Mouse (Mus musculus) spleen, postnatal 10 days (tissue): Measurements from ENCODE around the gene Gtsf1.

ENCODE experiments used
- DNase-seq, 2 experiments: peaks; one replicate each; pipeline ENCODE4 v3.0.0; 2021 to 2022; ENCODE audit warnings: low spot score in 2 of 2

Gene Gtsf1

GRCm38 (mm10) chr15:103377752-103378664 lies 52.3 kb downstream of the Gtsf1 start:
- DNase-seq: no peak

GRCm38 (mm10) chr15:103376837-103377269 lies 53.4 kb downstream of the Gtsf1 start:
- no peak for DNase-seq

- no peak for DNase-seq
Measured at GRCm38 (mm10) chr15:103375112-103375800, 55.0 kb downstream of the Gtsf1 start.

- no peak for DNase-seq
Measured at GRCm38 (mm10) chr15:103372461-103372860, 57.8 kb downstream of the Gtsf1 start.

- DNase-seq: no peak
Measured at GRCm38 (mm10) chr15:103371741-103372140, 58.5 kb downstream of the Gtsf1 start.

- no peak for DNase-seq
Measured at GRCm38 (mm10) chr15:103371208-103371607, 59.1 kb downstream of the Gtsf1 start.

- no peak for DNase-seq
Measured at GRCm38 (mm10) chr15:103370462-103370861, 59.8 kb downstream of the Gtsf1 start.

- no peak for DNase-seq
Measured at GRCm38 (mm10) chr15:103369123-103369522, 61.1 kb downstream of the Gtsf1 start.

- DNase-seq: no peak
Measured at GRCm38 (mm10) chr15:103368179-103368940, 61.9 kb downstream of the Gtsf1 start.

GRCm38 (mm10) chr15:103366376-103367149 lies 63.7 kb downstream of the Gtsf1 start, which contains the start of gene Itga5:
TSS of gene Itga5 (minus strand) at chr15:103366763.
- DNase-seq: peak in 1 of 2 experiments; percentile 45

GRCm38 (mm10) chr15:103365471-103366375 lies 64.5 kb downstream of the Gtsf1 start:
- DNase-seq: peak in 1 of 2 experiments; percentile 39

- no peak for DNase-seq
Measured at GRCm38 (mm10) chr15:103364761-103365160, 65.5 kb downstream of the Gtsf1 start.

GRCm38 (mm10) chr15:103363809-103364208 lies 66.5 kb downstream of the Gtsf1 start:
- no peak for DNase-seq

GRCm38 (mm10) chr15:103362950-103363349 lies 67.3 kb downstream of the Gtsf1 start:
- no peak for DNase-seq

GRCm38 (mm10) chr15:103362333-103362732 lies 67.9 kb downstream of the Gtsf1 start:
- DNase-seq: no peak

GRCm38 (mm10) chr15:103361269-103361668 lies 69.0 kb downstream of the Gtsf1 start:
- DNase-seq: no peak

- no peak for DNase-seq
Measured at GRCm38 (mm10) chr15:103359869-103360602, 70.2 kb downstream of the Gtsf1 start.

- no peak for DNase-seq
Measured at GRCm38 (mm10) chr15:103359122-103359510, 71.2 kb downstream of the Gtsf1 start.
